Mouse (Mus musculus): ENCODE results near the gene Pacrg. TPM values are rescaled to one million over a fixed set of nuclear protein-coding genes. Genes with fewer than 3 reads are reported as not detected.

The Pacrg gene
- polyA plus RNA-seq, 1 experiment from 2014 or later = 1.8 TPM

DNA sequence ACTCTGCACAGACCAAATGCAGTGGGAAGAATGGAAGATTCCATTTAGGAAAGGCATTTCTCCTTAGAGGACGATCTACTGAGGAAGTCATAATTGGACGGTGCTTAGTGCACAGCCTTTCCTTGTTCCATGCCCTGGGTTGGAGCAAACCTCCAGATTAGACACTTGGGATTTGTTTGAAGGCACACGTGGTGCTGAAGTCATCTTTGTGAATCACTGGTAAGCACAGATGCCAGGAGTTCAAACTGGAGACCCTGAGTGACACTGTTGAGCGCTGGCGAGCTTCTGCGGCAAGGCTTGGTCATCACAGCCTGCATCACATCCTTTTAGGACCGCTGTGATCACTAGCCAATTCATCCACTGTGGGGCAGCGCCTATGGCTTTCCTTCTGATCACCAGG is 385.7 kb downstream of the Pacrg start:
- Histone ChIP-seq H3K27ac (ENCODE audit: low read length) (no peak overlapping the region), H3K4me1 (ENCODE audit: control insufficient read depth, insufficient read depth, low read length) (no peaks in the 10 kb centered on the region), H3K4me3 (ENCODE audit: low read depth, low read length) (no peak overlapping the region), H3K4me2 (replicated peaks; ENCODE audit: low read depth, low read length) (no peak overlapping the region), H3K9ac (replicated peaks; ENCODE audit: low read depth, low read length) (no peak overlapping the region), H3K9me3 (ENCODE audit: control insufficient read depth, low read depth, low read length) (no peaks in the 10 kb centered on the region), H3K27me3 (ENCODE audit: control insufficient read depth, insufficient read depth, low read length) (no peaks in the 10 kb centered on the region), H3K36me3 (ENCODE audit: control insufficient read depth, insufficient read depth, low read length) (no peaks in the 10 kb centered on the region)
- 87% methylated on average over 8 of the region's 8 CpGs for WGBS
- no peak for ATAC-seq (ENCODE audit: insufficient number of reproducible peaks, insufficient read depth, low FRiP score, low read depth)

- Histone ChIP-seq H3K36me3 (ENCODE audit: control insufficient read depth, insufficient read depth, low read length) (no peaks in the 10 kb centered on the region), H3K9ac (replicated peaks; ENCODE audit: low read depth, low read length) (no peak overlapping the region), H3K4me1 (ENCODE audit: control insufficient read depth, insufficient read depth, low read length) (no peaks in the 10 kb centered on the region), H3K27ac (ENCODE audit: low read length) (no peak overlapping the region), H3K9me3 (ENCODE audit: control insufficient read depth, low read depth, low read length) (no peaks in the 10 kb centered on the region), H3K27me3 (ENCODE audit: control insufficient read depth, insufficient read depth, low read length) (no peaks in the 10 kb centered on the region), H3K4me3 (ENCODE audit: low read depth, low read length) (no peak overlapping the region), H3K4me2 (replicated peaks; ENCODE audit: low read depth, low read length) (no peak overlapping the region)
- ATAC-seq (ENCODE audit: insufficient number of reproducible peaks, insufficient read depth, low FRiP score, low read depth) = no peak
- 89% methylated on average over 3 of the region's 3 CpGs for WGBS
Measured at GRCm38 (mm10) chr17:10452801-10453200, 387.3 kb downstream of the Pacrg start.

DNA sequence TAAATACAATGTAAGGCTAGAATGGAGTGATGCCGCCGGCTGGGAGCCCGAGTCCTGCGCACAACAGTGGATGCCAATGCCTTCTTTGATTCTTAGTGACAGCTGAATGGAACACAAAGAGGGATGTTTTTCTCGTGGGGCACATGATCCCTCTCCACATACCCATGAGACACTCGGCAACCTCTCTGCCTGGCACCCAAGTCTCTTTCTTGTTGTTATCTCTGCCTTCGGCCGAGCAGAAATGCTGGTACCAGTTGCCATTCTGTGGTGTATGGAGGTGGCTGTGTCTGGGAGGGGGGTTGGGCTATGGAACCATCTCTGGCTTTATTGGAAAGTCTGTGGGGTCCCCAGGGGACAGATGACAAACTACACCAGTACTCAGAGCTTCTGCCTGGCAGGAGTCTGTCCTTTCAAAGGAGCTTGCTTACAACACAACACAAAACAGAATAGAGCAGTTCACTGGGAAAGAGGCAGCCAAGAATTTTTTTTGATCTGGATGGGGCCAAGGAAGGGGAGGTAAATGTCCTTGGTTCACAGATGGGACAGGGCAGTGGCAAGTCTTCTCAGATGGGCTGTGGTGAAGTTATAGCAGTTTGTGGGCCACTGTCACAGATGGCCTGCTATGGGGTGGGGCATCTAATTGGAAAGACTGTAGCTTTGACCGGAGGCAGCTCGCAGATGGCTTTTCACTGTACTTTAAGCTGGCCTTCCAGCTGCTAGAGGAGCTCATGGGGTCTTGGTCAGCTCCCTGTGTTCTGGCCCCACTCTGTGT is 388.6 kb downstream of the Pacrg start:
- H3K9ac ChIP-seq (replicated peaks; ENCODE audit: low read depth, low read length) = no peak overlapping the region
- no peak overlapping the region for H3K27ac ChIP-seq (ENCODE audit: low read length)
- H3K9me3 ChIP-seq (ENCODE audit: control insufficient read depth, low read depth, low read length) = no peaks in the 10 kb centered on the region
- no peak overlapping the region for H3K4me2 ChIP-seq (replicated peaks; ENCODE audit: low read depth, low read length)
- no peaks in the 10 kb centered on the region for H3K27me3 ChIP-seq (ENCODE audit: control insufficient read depth, insufficient read depth, low read length)
- no peak overlapping the region for H3K4me3 ChIP-seq (ENCODE audit: low read depth, low read length)
- no peak for ATAC-seq (ENCODE audit: insufficient number of reproducible peaks, insufficient read depth, low FRiP score, low read depth)
- no peaks in the 10 kb centered on the region for H3K4me1 ChIP-seq (ENCODE audit: control insufficient read depth, insufficient read depth, low read length)
- no peaks in the 10 kb centered on the region for H3K36me3 ChIP-seq (ENCODE audit: control insufficient read depth, insufficient read depth, low read length)
- WGBS = 81% methylated on average over 10 of the region's 10 CpGs

- 68% methylated on average over 14 of the region's 14 CpGs for WGBS
- no peaks in the 10 kb centered on the region for H3K36me3 ChIP-seq (ENCODE audit: control insufficient read depth, insufficient read depth, low read length)
Measured at GRCm38 (mm10) chr17:10449800-10450299, 390.3 kb downstream of the Pacrg start.

DNA sequence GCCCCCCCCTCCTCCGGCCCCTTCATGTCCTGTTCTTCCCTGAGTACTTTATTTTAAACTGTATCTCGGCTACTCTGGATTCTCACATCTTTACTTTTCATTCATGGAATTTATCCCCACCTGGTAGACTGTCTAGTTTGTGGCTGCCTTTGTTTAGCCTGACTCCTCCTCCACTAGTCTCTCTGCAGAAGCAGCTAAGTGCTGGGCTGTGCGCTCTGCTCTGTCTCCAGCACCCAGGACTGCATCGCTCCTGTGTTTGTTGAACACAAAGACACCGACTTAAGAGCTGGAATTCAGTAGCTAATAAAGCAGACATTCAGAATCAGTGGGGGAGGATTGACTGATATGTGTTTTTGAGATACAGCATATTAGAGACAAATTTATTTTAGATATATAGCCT is 391.7 kb downstream of the Pacrg start:
- H3K27me3 ChIP-seq (ENCODE audit: control insufficient read depth, insufficient read depth, low read length) = no peaks in the 10 kb centered on the region
- H3K4me1 ChIP-seq (ENCODE audit: control insufficient read depth, insufficient read depth, low read length) = no peaks in the 10 kb centered on the region
- no peaks in the 10 kb centered on the region for H3K36me3 ChIP-seq (ENCODE audit: control insufficient read depth, insufficient read depth, low read length)
- H3K9me3 ChIP-seq (ENCODE audit: control insufficient read depth, low read depth, low read length) = no peaks in the 10 kb centered on the region
- no peak overlapping the region for H3K4me3 ChIP-seq (ENCODE audit: low read depth, low read length)
- ATAC-seq (ENCODE audit: insufficient number of reproducible peaks, insufficient read depth, low FRiP score, low read depth) = no peak
- no peak overlapping the region for H3K27ac ChIP-seq (ENCODE audit: low read length)
- no peak overlapping the region for H3K9ac ChIP-seq (replicated peaks; ENCODE audit: low read depth, low read length)
- 49% methylated on average over 5 of the region's 5 CpGs for WGBS
- no peak overlapping the region for H3K4me2 ChIP-seq (replicated peaks; ENCODE audit: low read depth, low read length)

More at GRCm38 (mm10) chr17:10449800-10450299, 390.3 kb downstream of the Pacrg start:
- H3K4me2 ChIP-seq (replicated peaks; ENCODE audit: low read depth, low read length) = no peak overlapping the region
- H3K27ac ChIP-seq (ENCODE audit: low read length) = no peak overlapping the region
- H3K27me3 ChIP-seq (ENCODE audit: control insufficient read depth, insufficient read depth, low read length) = no peaks in the 10 kb centered on the region
- no peak overlapping the region for H3K4me3 ChIP-seq (ENCODE audit: low read depth, low read length)
- H3K9me3 ChIP-seq (ENCODE audit: control insufficient read depth, low read depth, low read length) = no peaks in the 10 kb centered on the region
- ATAC-seq (ENCODE audit: insufficient number of reproducible peaks, insufficient read depth, low FRiP score, low read depth) = no peak
- no peaks in the 10 kb centered on the region for H3K4me1 ChIP-seq (ENCODE audit: control insufficient read depth, insufficient read depth, low read length)
- no peak overlapping the region for H3K9ac ChIP-seq (replicated peaks; ENCODE audit: low read depth, low read length)

- Histone ChIP-seq H3K9ac (replicated peaks; ENCODE audit: low read depth, low read length) (no peak overlapping the region), H3K27ac (ENCODE audit: low read length) (no peak overlapping the region), H3K27me3 (ENCODE audit: control insufficient read depth, insufficient read depth, low read length) (no peaks in the 10 kb centered on the region), H3K4me2 (replicated peaks; ENCODE audit: low read depth, low read length) (no peak overlapping the region), H3K36me3 (ENCODE audit: control insufficient read depth, insufficient read depth, low read length) (no peaks in the 10 kb centered on the region), H3K4me1 (ENCODE audit: control insufficient read depth, insufficient read depth, low read length) (0 out of 2 replicates have a peak, but pooled peaks cover 2% of the 10 kb centered on the region), H3K9me3 (ENCODE audit: control insufficient read depth, low read depth, low read length) (no peaks in the 10 kb centered on the region), H3K4me3 (ENCODE audit: low read depth, low read length) (no peak overlapping the region)
- WGBS = 54% methylated on average over 16 of the region's 16 CpGs
- 0 out of 2 replicates have a peak, but pooled peaks have one; percentile 23 for ATAC-seq (ENCODE audit: insufficient number of reproducible peaks, insufficient read depth, low FRiP score, low read depth)
Measured at GRCm38 (mm10) chr17:10441501-10442111, 398.5 kb downstream of the Pacrg start.

DNA sequence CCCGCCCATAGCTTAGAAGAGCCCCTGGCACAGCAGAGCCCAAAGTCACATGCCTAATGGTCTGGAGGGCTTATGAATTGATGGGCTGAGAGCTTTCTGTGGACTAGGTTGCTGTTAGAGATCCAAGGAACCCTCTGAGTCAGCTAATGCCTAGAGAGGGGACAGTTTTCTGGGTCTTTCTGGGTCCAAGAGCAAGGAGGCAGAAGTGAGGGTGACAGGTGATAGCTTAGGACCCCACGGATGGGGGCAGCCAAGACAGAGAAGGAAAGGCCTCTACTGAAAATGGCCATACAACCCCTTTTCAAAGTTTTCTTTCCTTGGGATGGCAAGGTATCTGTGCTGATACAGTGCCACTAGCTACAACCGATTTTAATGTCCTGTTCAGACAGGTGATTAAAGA is 399.1 kb downstream of the Pacrg start:
- Histone ChIP-seq H3K9me3 (ENCODE audit: control insufficient read depth, low read depth, low read length) (no peaks in the 10 kb centered on the region), H3K4me2 (replicated peaks; ENCODE audit: low read depth, low read length) (no peak overlapping the region), H3K27ac (ENCODE audit: low read length) (no peak overlapping the region), H3K9ac (replicated peaks; ENCODE audit: low read depth, low read length) (no peak overlapping the region), H3K27me3 (ENCODE audit: control insufficient read depth, insufficient read depth, low read length) (no peaks in the 10 kb centered on the region), H3K4me1 (ENCODE audit: control insufficient read depth, insufficient read depth, low read length) (0 out of 2 replicates have a peak, but pooled peaks cover 2% of the 10 kb centered on the region), H3K36me3 (ENCODE audit: control insufficient read depth, insufficient read depth, low read length) (no peaks in the 10 kb centered on the region), H3K4me3 (ENCODE audit: low read depth, low read length) (no peak overlapping the region)
- ATAC-seq (ENCODE audit: insufficient number of reproducible peaks, insufficient read depth, low FRiP score, low read depth) = no peak
- 81% methylated on average over 3 of the region's 3 CpGs for WGBS

DNA sequence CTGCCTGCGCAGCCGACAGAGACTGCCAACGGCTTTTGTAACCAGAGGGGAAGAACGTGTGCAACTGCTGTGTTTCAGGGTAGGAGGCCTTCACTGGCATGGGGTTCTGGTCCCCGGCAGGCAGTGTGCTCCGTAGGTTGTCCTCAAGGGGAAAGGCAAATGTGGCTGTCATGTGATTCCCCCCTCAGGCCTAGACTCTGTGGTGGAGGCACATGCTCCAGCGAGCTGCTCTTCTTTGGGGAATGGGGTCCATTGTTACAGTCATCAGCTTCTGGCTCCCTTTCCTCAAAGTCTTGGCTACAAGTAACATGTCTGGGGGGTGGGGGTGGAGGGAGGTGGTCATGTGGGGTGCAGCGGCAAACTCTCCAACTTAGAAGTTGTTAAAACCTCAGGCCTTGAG is 400.3 kb downstream of the Pacrg start:
- H3K27me3 ChIP-seq (ENCODE audit: control insufficient read depth, insufficient read depth, low read length) = no peaks in the 10 kb centered on the region
- no peak overlapping the region for H3K4me2 ChIP-seq (replicated peaks; ENCODE audit: low read depth, low read length)
- H3K9ac ChIP-seq (replicated peaks; ENCODE audit: low read depth, low read length) = no peak overlapping the region
- no peak overlapping the region for H3K4me3 ChIP-seq (ENCODE audit: low read depth, low read length)
- H3K36me3 ChIP-seq (ENCODE audit: control insufficient read depth, insufficient read depth, low read length) = no peaks in the 10 kb centered on the region
- H3K9me3 ChIP-seq (ENCODE audit: control insufficient read depth, low read depth, low read length) = no peaks in the 10 kb centered on the region
- H3K27ac ChIP-seq (ENCODE audit: low read length) = no peak overlapping the region
- 0 out of 2 replicates have a peak, but pooled peaks cover 2% of the 10 kb centered on the region for H3K4me1 ChIP-seq (ENCODE audit: control insufficient read depth, insufficient read depth, low read length)
- 82% methylated on average over 8 of the region's 8 CpGs for WGBS
- ATAC-seq (ENCODE audit: insufficient number of reproducible peaks, insufficient read depth, low FRiP score, low read depth) = no peak

Data from stomach, embryonic 14.5 days (tissue).